Mouse (Mus musculus) ES-E14 (cell line): Measurements from ENCODE around the gene P3h2. TPM values are rescaled to one million over a fixed set of nuclear protein-coding genes. Genes with fewer than 3 reads are reported as not detected.

Experiments used
- DNase-seq: peaks from one replicate; pipeline ENCODE4 v3.0.0-alpha.2; 2013; ENCODE audit warnings: low read depth, low spot score
- H3K27ac ChIP-seq: 2 replicates; pipeline ENCODE4 v1.5.1; 2012; ENCODE audit warnings: low read depth, mild to moderate bottlenecking, low read length, moderate library complexity, mixed read lengths; ENCODE audit not compliant: poor library complexity, insufficient read depth, severe bottlenecking
- H3K36me3 ChIP-seq: 2 replicates; pipeline ENCODE4 v1.6.1; 2012; ENCODE audit warnings: mild to moderate bottlenecking, low read length, moderate library complexity, mixed read lengths; ENCODE audit not compliant: control insufficient read depth, poor library complexity, insufficient read depth, severe bottlenecking
- H3K4me1 ChIP-seq, 2 experiments: fragments of 150-350 bp in 1 of 2; sonication (generic) in 1 of 2; 2 replicates each; pipeline ENCODE4 v1.6.1; 2012; ENCODE audit warnings: low read length in 2 of 2, mild to moderate bottlenecking in 1 of 2, mixed read lengths in 1 of 2; ENCODE audit not compliant: control insufficient read depth in 2 of 2, insufficient read depth in 2 of 2, poor library complexity in 1 of 2
- H3K4me3 ChIP-seq, 2 experiments: fragments of 150-350 bp in 1 of 2; sonication (generic) in 1 of 2; 2 replicates each; pipeline ENCODE4 v1.5.1; 2012; ENCODE audit warnings: low read length in 2 of 2, low read depth in 1 of 2, mild to moderate bottlenecking in 1 of 2, mixed read lengths in 1 of 2; ENCODE audit not compliant: insufficient read depth in 1 of 2, poor library complexity in 1 of 2, severe bottlenecking in 1 of 2
- H3K9ac ChIP-seq: 2 replicates; pipeline ENCODE4 v1.6.1; 2012; ENCODE audit warnings: low read depth, mild to moderate bottlenecking, low read length, mixed read lengths; ENCODE audit not compliant: poor library complexity, insufficient read depth, severe bottlenecking
- H3K9me3 ChIP-seq: fragments of 150-350 bp; sonication (generic); 2 replicates; pipeline ENCODE4 v1.6.1; 2012; ENCODE audit warnings: low read depth, mild to moderate bottlenecking, low read length; ENCODE audit not compliant: control insufficient read depth, insufficient read depth
- CHD2 ChIP-seq: IDR thresholded peaks from 2 replicates; pipeline ENCODE4 v1.6.1; 2014; ENCODE audit warnings: mild to moderate bottlenecking, low read depth, low read length, inconsistent platforms
- HCFC1 ChIP-seq: IDR thresholded peaks from 2 replicates; pipeline ENCODE4 v1.6.1; 2012; ENCODE audit warnings: low read length, inconsistent platforms, borderline replicate concordance; ENCODE audit not compliant: insufficient read depth
- MAFK ChIP-seq: IDR thresholded peaks from 2 replicates; pipeline ENCODE4 v1.6.1; 2014; ENCODE audit warnings: mild to moderate bottlenecking, low read depth, low read length, inconsistent platforms; ENCODE audit not compliant: insufficient read depth
- ZC3H11A ChIP-seq: IDR thresholded peaks from 2 replicates; pipeline ENCODE4 v1.6.1; 2012; ENCODE audit warnings: low read depth, mild to moderate bottlenecking, inconsistent platforms, low read length, borderline replicate concordance
- ZNF384 ChIP-seq: IDR thresholded peaks from 2 replicates; pipeline ENCODE4 v1.6.1; 2012; ENCODE audit warnings: low read depth, low read length, inconsistent platforms
- in situ Hi-C, 2 experiments: fragments of 600-800 bp; cut with MboI; formaldehyde crosslinking; loops; one replicate each; pipeline ENCODE4 v1.15.1; 2025; ENCODE audit warnings: low sequenced_read_pairs in 2 of 2, inconsistent platforms in 1 of 2; ENCODE audit not compliant: unreplicated experiment in 2 of 2
- total RNA-seq: library from RNA; depleted of rRNA; stranded (reverse); fragments of 300-350 nt; gene quantifications from 2 replicates; pipeline ENCODE4 v1.2.3, GENCODE M21; 2012

Gene P3h2
- total RNA-seq, 1 experiment = 2.4 TPM

GRCm38 (mm10) chr16:26060239-26061085, 45.1 kb downstream of the P3h2 start:
- H3K9ac ChIP-seq = no peak overlapping the region
- no peak overlapping the region for H3K4me3 ChIP-seq
- no peak for DNase-seq
- no peak overlapping the region for H3K27ac ChIP-seq
- in situ Hi-C loops = no loop called here
- no peak for TF ChIP-seq MAFK
- TF ChIP-seq CHD2 = no peak
- no peak for TF ChIP-seq ZC3H11A
- TF ChIP-seq HCFC1 = no peak
- TF ChIP-seq ZNF384 = no peak
- H3K36me3 ChIP-seq = no peaks in the 10 kb centered on the region
- H3K4me1 ChIP-seq = no peaks in the 10 kb centered on the region
- no peaks in the 10 kb centered on the region for H3K9me3 ChIP-seq

DNA sequence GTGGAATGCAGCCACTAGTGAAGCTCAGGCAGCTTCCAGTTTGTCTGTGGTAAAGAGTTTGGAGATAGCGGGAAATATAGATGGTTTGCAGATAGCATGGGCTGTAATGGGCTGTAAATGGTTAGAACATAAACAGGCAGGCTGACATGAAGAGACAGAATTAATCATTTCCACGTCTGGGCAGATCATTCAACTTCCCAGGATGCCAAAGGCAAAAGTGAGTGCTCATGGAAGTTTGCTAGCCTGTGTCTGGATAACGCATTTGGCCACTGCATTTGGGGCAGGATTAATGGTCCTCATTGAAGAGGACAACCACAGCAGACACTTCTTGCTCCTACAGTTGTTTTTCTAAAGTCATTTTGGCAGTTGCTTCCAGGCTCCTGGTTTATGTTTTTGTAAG, 52.0 kb downstream of the P3h2 start:
- DNase-seq = no peak
- Histone ChIP-seq H3K4me1 (no peaks in the 10 kb centered on the region), H3K9me3 (no peaks in the 10 kb centered on the region), H3K27ac (no peak overlapping the region), H3K36me3 (no peaks in the 10 kb centered on the region), H3K9ac (no peak overlapping the region), H3K4me3 (no peak overlapping the region)
- TF ChIP-seq HCFC1 (no peak), CHD2 (no peak), ZNF384 (no peak), MAFK (no peak), ZC3H11A (no peak)
- in situ Hi-C loops = no loop called here

DNA sequence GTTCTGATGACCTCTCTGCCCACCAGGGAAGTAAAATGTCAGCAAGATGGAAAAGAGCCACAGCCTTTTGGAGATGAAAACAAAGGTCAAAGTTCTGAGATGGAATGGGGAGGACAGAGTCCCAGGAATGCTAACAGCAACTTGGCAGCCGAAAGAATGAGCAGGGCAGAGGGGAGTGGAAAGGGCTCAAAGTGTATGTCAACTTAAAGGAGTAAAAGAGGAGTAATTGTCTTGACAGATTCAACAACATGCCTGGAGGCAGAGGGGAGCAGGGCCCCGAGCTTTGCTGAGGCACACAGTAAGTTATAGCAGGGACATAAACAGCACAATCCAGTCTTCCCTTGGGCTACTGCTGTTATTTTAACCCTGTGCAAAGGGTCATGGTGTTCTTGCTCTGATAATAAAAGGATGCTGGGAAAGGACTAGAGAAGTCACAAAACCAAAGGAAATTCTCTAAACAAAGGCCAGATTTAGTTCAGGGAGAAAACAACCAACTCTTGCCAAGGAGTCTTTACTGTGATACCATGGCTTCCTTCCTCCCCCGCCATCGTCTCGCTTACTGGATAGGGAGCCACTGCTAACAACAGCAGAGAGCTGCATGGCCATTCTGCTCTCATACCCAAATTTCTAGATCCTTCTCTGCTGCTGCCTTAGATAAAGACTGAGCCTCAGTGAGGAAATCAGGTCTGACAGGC, 56.0 kb downstream of the P3h2 start:
- Histone ChIP-seq H3K27ac (no peak overlapping the region), H3K4me3 (no peak overlapping the region), H3K36me3 (no peaks in the 10 kb centered on the region), H3K4me1 (no peaks in the 10 kb centered on the region), H3K9me3 (no peaks in the 10 kb centered on the region), H3K9ac (no peak overlapping the region)
- TF ChIP-seq CHD2 (no peak), ZC3H11A (no peak), HCFC1 (no peak), ZNF384 (no peak), MAFK (no peak)
- DNase-seq = no peak
- in situ Hi-C loops = no loop called here

- in situ Hi-C loops = no loop called here
- no peak for DNase-seq
- no peak overlapping the region for H3K27ac ChIP-seq
- H3K9ac ChIP-seq = no peak overlapping the region
- no peaks in the 10 kb centered on the region for H3K4me1 ChIP-seq
- no peaks in the 10 kb centered on the region for H3K9me3 ChIP-seq
- TF ChIP-seq CHD2 = no peak
- TF ChIP-seq MAFK = no peak
- no peak for TF ChIP-seq ZC3H11A
- no peak for TF ChIP-seq HCFC1
- no peak for TF ChIP-seq ZNF384
- no peaks in the 10 kb centered on the region for H3K36me3 ChIP-seq
- no peak overlapping the region for H3K4me3 ChIP-seq
These were observed 57.7 kb downstream of the P3h2 start for GRCm38 (mm10) chr16:26047870-26048269.
